Mouse (Mus musculus) pancreas, adult 10 weeks (tissue): ENCODE results near the gene Thegl. TPM values are rescaled to one million over a fixed set of nuclear protein-coding genes. Genes with fewer than 3 reads are reported as not detected.

Source experiments
- polyA plus RNA-seq: library from polyadenylated mRNA; stranded (reverse); fragments of 350-450 nt; fragmentation: Illumina TruSeq; extraction: RNeasy Lipid Tissue Mini Kit (QIAGEN cat#74804); gene quantifications from one replicate; pipeline ENCODE4 v1.2.3, GENCODE M21; 2015; ENCODE audit warnings: low read depth, low replicate concordance; ENCODE audit not compliant: insufficient read depth

Gene Thegl
- polyA plus RNA-seq: not detected

DNA sequence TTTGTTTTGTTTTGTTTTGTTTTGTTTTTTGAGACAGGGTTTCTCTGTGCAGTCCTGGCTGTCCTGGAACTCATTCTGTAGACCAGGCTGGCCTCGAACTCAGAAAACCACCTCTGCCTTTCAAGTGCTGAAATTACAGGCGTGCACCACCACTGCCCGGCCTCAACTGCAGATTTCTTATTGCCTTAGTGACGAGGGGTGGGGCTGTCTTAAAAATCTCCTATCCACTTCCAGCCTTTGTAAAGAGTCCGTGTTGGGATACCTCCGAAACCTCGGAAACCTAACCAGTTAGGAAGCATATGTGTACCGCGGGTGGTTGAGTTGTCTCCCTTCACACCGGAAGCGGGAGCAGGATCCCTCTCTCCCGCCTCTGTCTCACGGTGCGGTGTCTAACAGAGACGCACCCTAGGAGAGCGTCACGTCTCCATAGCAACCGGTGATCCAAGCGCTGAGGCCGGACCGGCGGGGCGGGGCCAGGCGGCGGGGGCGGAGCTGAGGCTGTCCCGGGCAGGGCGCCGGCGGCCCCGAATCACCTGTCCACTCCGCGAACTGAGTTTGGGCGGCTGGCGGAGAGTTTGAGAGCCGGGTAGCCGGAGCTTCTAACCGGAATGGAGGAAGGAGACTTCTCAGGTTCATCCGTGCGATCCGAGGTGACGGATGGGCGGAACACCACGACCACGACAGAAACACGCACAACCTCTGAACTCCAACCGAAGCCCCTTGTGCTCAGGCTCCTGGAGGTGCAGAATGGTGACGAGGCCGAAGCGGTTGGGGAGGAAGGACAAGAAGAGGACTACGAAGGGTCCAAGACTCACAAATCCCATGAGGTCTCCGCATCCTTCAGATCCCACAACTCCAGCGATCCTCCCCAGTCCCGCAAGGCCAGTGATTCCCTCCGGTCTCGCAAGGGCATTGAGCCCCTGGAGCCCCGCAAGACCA, at the start of gene Thegl:
Thegl (plus strand) TSS at position 480 of the 939 bp plus-strand sequence.

DNA sequence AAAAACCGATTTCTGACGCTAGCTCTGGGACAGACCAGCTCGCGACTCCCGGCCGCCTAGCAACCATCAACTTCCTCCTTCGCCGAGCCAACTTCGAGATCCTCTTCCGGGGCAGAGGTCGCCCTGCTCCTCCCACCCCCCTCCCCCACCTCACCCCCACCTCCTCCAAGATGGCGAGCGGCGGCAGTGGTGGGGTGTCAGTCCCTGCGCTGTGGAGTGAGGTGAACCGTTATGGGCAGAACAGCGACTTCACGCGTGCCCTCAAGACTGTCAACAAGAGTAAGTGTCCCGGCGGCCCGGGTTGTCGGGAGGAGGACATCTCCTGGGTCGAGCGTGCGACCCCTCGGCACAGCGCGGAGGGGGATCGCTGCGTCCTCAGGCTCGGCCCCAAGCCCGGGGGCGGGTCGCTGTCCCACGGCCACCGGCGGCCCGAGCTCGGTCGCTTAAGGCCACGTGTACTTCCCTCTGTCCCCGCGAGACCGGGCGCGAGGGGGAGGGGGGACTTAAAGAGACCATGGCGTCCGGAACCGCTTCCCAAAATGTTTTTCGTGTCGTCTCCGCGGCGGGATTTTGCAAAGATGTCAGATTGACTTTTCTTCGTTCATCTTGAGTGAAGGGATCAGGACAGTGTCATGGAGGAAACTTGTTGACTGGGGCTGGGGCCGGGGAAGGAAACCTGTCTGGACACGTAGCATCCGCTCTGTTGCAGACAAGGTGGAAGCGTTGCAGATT, 41.1 kb upstream of the Thegl start, which contains the start of gene Srp72:
Srp72 (plus strand) TSS at position 130 of the 732 bp plus-strand sequence.

DNA sequence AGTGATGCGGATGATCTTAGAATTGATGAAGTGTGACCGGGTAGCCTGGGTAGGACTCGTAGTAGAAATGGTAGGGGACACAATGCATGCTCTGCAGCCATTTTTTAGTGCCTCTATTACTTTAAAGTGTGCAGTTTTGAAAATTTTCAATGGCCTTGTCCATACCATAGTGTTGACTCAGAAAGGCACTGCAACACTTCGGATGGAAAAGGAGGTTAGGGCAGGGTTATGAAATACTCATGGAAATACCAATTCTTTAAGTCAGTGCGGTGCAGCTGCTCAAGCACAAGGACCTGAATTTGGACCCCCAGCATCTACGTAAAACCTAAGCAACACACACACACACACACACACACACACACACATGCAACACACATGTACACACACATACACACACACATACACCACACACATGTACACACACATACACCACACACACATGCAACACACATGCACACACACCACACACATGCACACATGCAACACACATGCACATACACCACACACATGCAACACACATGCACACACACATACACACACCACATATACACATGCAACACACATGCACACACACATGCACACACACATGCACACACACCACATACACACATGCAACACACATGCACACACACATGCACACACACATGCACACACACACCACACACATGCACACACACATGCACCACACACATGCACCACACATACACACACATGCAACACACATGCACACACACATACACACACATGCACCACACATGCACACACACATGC, 11.6 kb upstream of the Thegl start, which contains the start of gene Arl9:
Arl9 (plus strand) TSS at position 5 of the 771 bp plus-strand sequence.

Other genes with a start within 250 kb of the Thegl start
- gene Aasdh, start 110.5 kb upstream of the Thegl start, polyA plus RNA-seq: 10.9 TPM
- 20.8 TPM for gene Paics, start 64.7 kb upstream of the Thegl start, polyA plus RNA-seq
- 2.5 TPM for gene Ppat, start 64.4 kb upstream of the Thegl start, polyA plus RNA-seq
- gene Srp72, start 41.3 kb upstream of the Thegl start, polyA plus RNA-seq: 30.1 TPM
- gene Arl9, start 12.0 kb upstream of the Thegl start, polyA plus RNA-seq: not detected
- 5.3 TPM for gene Hopx, start 99.1 kb downstream of the Thegl start, polyA plus RNA-seq
- not detected for gene Spink2, start 195.4 kb downstream of the Thegl start, polyA plus RNA-seq
- 1.1 TPM for gene Rest, start 249.5 kb downstream of the Thegl start, polyA plus RNA-seq